Mouse (Mus musculus): Measurements from ENCODE around the gene Psrc1. TPM values are rescaled to one million over a fixed set of nuclear protein-coding genes. Genes with fewer than 3 reads are reported as not detected.

Psrc1 gene
- polyA plus RNA-seq, 1 experiment: 8.4 TPM

DNA sequence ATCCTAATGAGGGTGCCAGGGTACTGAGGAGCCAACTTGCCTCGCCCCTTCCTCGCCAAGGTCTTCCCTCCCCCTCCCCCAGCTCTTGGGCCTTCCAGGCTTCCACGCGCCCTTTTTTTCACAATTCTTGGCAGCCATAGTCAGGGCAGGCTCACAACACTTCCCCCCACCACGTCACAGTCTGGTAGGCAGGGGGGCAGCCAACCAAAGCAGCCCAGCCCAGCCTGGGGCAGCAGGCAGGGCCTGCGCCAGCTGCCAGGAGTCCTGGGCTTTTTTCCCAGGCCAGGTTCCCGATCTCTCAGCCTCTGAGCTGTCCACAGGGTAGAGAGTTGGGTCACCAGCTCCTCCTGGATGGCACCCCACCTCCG, 28.1 kb downstream of the Psrc1 start:
- Histone ChIP-seq H3K4me1 (ENCODE audit: control insufficient read depth) (peaks cover 12% of the 10 kb centered on the region), H3K9me3 (ENCODE audit: control insufficient read depth, low read length) (peaks cover 32% of the 10 kb centered on the region), H3K27me3 (ENCODE audit: control insufficient read depth) (peaks cover 36% of the 10 kb centered on the region), H3K4me3 (replicated peaks) (no peak overlapping the region), H3K36me3 (ENCODE audit: control insufficient read depth) (no peaks in the 10 kb centered on the region)
- TF ChIP-seq GATA1 (IDR thresholded peaks at IDR 0.05; ENCODE audit: low read length) (no peak), TAL1 (IDR thresholded peaks at IDR 0.05; ENCODE audit: low read length) (no peak)

DNA sequence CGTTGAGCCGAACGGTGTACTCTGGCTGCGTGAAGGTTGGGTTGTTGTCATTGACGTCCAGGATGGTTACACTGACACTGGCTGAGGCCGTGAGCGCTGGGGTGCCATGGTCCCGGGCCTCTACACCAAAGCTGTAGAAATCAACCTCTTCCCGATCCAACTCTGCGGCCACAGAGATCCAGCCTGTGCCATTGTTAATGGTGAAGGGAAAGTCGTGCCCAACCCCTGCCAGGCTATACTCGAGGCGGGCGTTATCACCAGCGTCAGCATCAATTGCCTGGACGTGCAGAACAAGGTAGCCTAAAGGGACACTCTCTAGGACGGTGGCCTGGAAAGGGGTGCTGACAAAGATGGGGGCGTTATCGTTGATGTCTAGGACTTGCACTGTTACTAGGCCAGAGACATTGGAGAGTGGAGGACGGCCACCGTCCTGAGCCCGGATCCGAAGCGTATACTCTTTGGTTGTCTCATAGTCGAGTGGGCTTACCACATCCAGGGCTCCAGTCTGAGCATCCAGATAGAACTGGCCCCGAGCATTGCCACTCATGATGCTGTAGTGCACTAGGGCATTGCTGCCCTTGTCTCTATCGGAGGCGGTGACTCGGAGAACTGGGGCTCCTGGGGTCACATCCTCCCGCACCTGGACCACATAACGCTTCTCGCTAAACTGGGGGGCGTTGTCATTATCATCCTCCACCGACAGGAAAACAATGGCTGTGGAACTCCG, 30.2 kb downstream of the Psrc1 start:
- TF ChIP-seq GATA1 (IDR thresholded peaks at IDR 0.05; ENCODE audit: low read length) (no peak), TAL1 (IDR thresholded peaks at IDR 0.05; ENCODE audit: low read length) (no peak)
- H3K4me1 ChIP-seq (ENCODE audit: control insufficient read depth): peaks cover 12% of the 10 kb centered on the region

DNA sequence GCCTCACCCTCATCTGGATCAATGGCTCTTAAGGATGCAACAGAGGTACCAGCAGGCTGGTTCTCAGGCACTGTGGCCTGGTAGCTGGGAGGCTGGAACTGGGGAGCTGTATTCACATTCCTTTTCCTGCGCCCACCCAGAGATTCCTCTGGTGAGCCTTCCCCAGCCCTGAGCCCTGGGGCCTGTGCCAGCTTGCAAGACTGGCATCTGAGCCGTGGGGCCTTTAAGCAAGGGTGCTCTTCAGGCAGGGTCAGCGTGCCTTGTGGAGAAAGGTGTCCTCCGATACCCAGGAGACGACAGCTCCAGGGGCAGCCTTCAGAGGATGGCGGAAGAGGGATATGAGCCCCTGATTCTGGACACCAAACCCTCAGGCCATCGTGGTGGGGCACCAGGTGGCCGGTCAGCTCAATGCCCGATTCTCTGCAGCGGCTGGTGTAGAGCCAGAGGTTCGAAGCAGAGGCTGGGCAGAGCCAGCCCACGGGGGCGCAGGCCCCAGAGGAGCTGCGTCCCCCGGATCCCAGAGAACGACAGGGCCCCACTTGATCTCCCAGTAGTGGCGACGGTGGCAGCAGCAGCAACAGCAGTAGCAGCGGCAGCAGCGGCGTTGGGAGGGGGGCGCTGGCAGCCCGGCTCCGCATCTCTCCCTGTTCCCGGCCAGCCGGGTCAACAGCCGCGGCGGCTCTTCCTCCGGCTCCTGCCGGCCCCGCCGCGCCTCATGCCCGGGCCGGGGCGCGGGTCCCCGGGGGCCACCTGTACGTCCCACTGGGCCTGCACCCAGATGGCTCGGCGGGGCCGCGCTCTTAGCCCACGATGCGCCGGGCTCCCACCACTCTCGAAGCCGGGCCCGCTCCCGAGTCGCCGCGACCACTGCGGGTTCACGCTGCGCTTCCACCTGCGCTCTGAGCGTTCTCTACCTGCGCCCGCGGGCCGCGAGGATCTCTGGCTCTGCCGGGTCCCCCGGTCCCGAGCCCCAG, 31.5 kb downstream of the Psrc1 start, which contains the start of gene Celsr2:
TSS of gene Celsr2 (minus strand) at position 696 of the 974 bp plus-strand sequence.
- Histone ChIP-seq H3K9me3 (ENCODE audit: control insufficient read depth, low read length) (peaks cover 32% of the 10 kb centered on the region), H3K4me1 (ENCODE audit: control insufficient read depth) (peaks cover 12% of the 10 kb centered on the region), H3K4me3 (replicated peaks) (peak within 1 kb of the TSS; percentile 57), H3K27me3 (ENCODE audit: control insufficient read depth) (peaks cover 59% of the 10 kb centered on the region), H3K36me3 (ENCODE audit: control insufficient read depth) (no peaks in the 10 kb centered on the region)
- TF ChIP-seq TAL1 (IDR thresholded peaks at IDR 0.05; ENCODE audit: low read length) (no peak), GATA1 (IDR thresholded peaks at IDR 0.05; ENCODE audit: low read length) (no peak)

More for the DNA sequence above, 30.2 kb downstream of the Psrc1 start:
- H3K36me3 ChIP-seq (ENCODE audit: control insufficient read depth): no peaks in the 10 kb centered on the region
- H3K27me3 ChIP-seq (ENCODE audit: control insufficient read depth): peaks cover 56% of the 10 kb centered on the region
- peaks cover 32% of the 10 kb centered on the region for H3K9me3 ChIP-seq (ENCODE audit: control insufficient read depth, low read length)
- no peak overlapping the region for H3K4me3 ChIP-seq (replicated peaks)

DNA sequence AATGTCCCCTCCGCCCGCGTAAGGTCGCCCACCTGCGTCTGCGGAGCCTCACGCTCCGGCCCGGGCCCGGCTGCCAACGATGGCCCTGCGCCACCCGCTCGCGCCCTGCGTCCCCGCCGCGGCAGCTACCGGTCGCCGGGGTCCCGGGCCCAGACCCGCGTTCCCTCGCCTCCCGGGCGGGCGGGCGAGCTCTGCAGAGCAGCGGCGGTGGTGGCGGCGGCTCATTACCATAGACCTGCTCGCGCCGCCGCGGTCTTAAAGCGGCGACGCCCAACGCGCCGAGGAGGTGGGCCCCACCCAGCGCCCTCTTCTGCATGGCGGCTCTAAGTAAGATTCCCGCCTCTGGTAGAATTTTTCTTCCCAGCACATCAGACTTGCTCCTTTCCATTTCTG, 32.2 kb downstream of the Psrc1 start:
- peaks cover 62% of the 10 kb centered on the region for H3K27me3 ChIP-seq (ENCODE audit: control insufficient read depth)
- H3K36me3 ChIP-seq (ENCODE audit: control insufficient read depth): no peaks in the 10 kb centered on the region
- H3K4me3 ChIP-seq (replicated peaks): peak overlapping the region; percentile 57

DNA sequence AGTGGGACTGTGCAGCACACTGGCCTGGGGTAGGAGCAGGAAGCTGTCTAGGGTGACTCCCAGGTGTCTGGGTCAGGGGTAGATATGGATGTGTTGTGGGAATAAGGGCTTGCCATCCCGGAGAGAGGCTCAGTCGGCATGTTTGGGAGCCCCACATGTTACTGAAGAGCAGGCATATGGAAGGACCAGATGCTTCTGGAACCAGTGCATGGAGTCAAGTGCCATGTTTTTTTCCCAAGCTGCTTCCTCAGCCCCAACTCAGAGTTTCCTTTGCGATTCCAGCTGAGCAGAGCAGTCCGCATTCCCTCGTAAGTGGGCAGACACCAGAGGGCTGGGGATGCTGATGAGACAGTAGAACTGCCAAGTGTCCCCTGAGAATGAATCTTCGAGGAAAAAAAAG, 39.4 kb downstream of the Psrc1 start:
- Histone ChIP-seq H3K9me3 (ENCODE audit: control insufficient read depth, low read length) (no peaks in the 10 kb centered on the region), H3K4me3 (replicated peaks) (no peak overlapping the region), H3K27me3 (ENCODE audit: control insufficient read depth) (peaks cover 13% of the 10 kb centered on the region), H3K36me3 (ENCODE audit: control insufficient read depth) (peaks cover 38% of the 10 kb centered on the region), H3K4me1 (ENCODE audit: control insufficient read depth) (peaks cover 9% of the 10 kb centered on the region)
- TF ChIP-seq GATA1 (IDR thresholded peaks at IDR 0.05; ENCODE audit: low read length) (no peak), TAL1 (IDR thresholded peaks at IDR 0.05; ENCODE audit: low read length) (no peak)

More for the DNA sequence above, 32.2 kb downstream of the Psrc1 start:
- TF ChIP-seq TAL1 (IDR thresholded peaks at IDR 0.05; ENCODE audit: low read length) (no peak), GATA1 (IDR thresholded peaks at IDR 0.05; ENCODE audit: low read length) (no peak)
- peaks cover 32% of the 10 kb centered on the region for H3K9me3 ChIP-seq (ENCODE audit: control insufficient read depth, low read length)
- peaks cover 12% of the 10 kb centered on the region for H3K4me1 ChIP-seq (ENCODE audit: control insufficient read depth)

DNA sequence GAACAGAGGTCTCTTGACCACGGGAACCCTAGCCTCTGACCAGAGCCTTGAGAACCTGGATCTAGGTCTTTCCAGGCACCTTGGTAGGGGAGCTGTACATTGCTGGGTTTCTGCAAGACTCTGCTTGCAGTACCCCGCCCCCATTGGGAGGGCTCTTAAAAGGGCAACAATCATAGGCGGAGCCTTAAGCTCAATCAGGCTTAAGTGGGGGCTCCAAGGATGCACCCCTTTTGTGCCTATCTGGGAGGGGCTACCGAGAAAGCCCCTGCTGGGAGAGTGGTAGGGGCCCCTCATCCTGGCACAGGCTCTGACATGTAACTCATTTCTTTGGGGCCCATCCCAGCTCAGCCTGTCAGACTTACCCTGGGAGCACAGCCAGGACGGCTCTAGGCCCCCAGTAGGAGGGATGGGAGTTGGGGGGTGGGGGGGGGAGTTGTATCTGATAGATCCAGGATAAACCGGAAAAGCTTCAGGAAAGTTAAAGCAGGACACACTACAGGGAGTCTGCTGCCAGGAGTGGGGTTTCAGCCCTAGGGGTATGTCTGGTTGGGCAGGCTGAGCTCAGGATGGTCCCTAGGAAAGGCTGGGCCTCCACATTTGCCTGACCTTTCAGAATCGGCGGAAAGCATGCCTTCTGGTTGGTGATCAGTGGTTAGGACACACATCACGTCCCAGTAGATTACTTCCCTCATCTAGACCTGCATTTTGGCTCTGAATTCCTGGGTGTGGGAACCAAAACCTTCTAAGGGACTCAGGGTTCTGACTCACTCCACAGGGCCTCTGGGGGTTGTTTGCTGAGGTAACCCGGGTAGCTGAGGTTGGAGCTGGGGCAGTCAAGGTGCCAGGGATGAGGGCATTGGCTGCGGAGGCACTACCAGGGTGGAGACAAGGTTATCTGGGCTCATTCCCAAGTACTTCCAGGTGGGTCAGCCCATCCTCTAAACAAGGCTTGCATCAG, 40.5 kb downstream of the Psrc1 start:
- Histone ChIP-seq H3K9me3 (ENCODE audit: control insufficient read depth, low read length) (no peaks in the 10 kb centered on the region), H3K27me3 (ENCODE audit: control insufficient read depth) (peaks cover 3% of the 10 kb centered on the region; the same call in 1 of the 2 replicates), H3K36me3 (ENCODE audit: control insufficient read depth) (peaks cover 49% of the 10 kb centered on the region), H3K4me3 (replicated peaks) (no peak overlapping the region), H3K4me1 (ENCODE audit: control insufficient read depth) (peaks cover 9% of the 10 kb centered on the region)
- TF ChIP-seq TAL1 (IDR thresholded peaks at IDR 0.05; ENCODE audit: low read length): no peak
- no peak for TF ChIP-seq GATA1 (IDR thresholded peaks at IDR 0.05; ENCODE audit: low read length)

DNA sequence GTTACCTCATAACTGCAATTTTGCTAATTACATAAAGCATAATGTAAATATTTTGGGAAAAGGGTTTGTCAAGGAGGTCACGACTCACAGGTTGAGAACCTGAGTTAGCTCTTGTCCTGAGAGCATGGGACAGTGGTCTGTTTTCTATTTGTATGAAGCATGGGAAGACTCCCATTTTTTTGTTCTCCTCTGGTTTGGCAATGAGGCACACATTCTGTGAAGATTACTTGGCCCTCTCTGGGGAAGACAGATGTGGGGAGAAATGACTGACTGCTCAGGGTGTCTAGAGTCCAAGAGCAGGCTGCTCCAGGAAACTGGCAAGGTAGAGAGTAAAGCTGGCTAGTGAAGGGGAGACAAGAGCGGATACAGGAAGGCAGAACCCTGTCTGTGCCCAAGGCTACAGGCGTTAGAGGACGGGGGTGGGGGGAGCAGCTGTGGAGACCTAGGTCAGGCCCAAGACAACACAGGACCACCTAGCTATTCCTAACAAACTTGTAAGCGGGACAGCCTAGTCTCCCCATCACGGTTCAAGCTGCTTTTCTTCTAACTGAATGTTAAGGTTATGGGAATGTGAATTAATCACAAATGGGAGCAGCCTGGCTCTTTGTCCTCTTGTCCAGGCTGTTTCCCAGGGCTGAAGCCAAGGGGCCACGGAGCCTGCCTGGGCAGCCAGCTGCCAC, 41.4 kb downstream of the Psrc1 start:
- H3K4me3 ChIP-seq (replicated peaks): no peak overlapping the region
- peaks cover 9% of the 10 kb centered on the region for H3K4me1 ChIP-seq (ENCODE audit: control insufficient read depth)
- H3K9me3 ChIP-seq (ENCODE audit: control insufficient read depth, low read length): no peaks in the 10 kb centered on the region
- TF ChIP-seq GATA1 (IDR thresholded peaks at IDR 0.05; ENCODE audit: low read length) (no peak), TAL1 (IDR thresholded peaks at IDR 0.05; ENCODE audit: low read length) (no peak)
- H3K27me3 ChIP-seq (ENCODE audit: control insufficient read depth): peaks cover 3% of the 10 kb centered on the region; the same call in 1 of the 2 replicates
- H3K36me3 ChIP-seq (ENCODE audit: control insufficient read depth): peaks cover 59% of the 10 kb centered on the region

DNA sequence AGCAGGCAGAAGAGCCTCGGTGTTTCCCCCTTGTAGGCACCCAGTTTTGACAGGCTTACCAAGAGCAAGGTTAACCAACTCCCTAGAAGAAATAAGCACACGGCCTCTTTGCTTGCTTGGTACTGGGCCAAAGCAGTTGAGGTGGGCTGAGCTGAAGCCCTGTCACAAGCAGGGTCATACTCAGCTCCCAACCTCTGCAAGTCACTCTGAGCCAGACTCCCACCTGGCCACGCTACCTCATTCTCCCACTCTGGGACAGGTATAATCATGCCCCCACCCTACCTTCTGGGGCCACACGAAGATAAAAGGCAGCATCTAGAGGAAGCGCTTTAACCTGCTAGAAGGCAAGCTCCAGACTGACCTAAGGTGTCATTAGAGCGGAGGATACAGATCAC, 42.0 kb downstream of the Psrc1 start:
- TF ChIP-seq GATA1 (IDR thresholded peaks at IDR 0.05; ENCODE audit: low read length): no peak
- no peak for TF ChIP-seq TAL1 (IDR thresholded peaks at IDR 0.05; ENCODE audit: low read length)
- no peaks in the 10 kb centered on the region for H3K9me3 ChIP-seq (ENCODE audit: control insufficient read depth, low read length)
- peaks cover 63% of the 10 kb centered on the region for H3K36me3 ChIP-seq (ENCODE audit: control insufficient read depth)
- peaks cover 9% of the 10 kb centered on the region for H3K4me1 ChIP-seq (ENCODE audit: control insufficient read depth)
- H3K27me3 ChIP-seq (ENCODE audit: control insufficient read depth): peaks cover under 1% of the 10 kb centered on the region; the same call in 1 of the 2 replicates
- H3K4me3 ChIP-seq (replicated peaks): no peak overlapping the region

Measured in erythroblast, embryonic 14.5 days (primary cell).